Mouse (Mus musculus): ENCODE data around the gene Gm2115. TPM values are rescaled to one million over a fixed set of nuclear protein-coding genes. Genes with fewer than 3 reads are reported as not detected.

Gene Gm2115
- polyA plus RNA-seq, 1 experiment from 2014 or later = 0.04 TPM

- no peak overlapping the region for H3K4me2 ChIP-seq (ENCODE audit: low read depth, low read length)
- no peak overlapping the region for H3K27ac ChIP-seq (replicated peaks; ENCODE audit: low read depth, low read length)
- H3K36me3 ChIP-seq (replicated peaks; ENCODE audit: control insufficient read depth, insufficient read depth, low read depth, low read length) = no peaks in the 10 kb centered on the region
- H3K4me1 ChIP-seq (ENCODE audit: control insufficient read depth, insufficient read depth, low read length) = no peaks in the 10 kb centered on the region
- no peak overlapping the region for H3K9ac ChIP-seq (replicated peaks; ENCODE audit: low read length)
- WGBS = 90% methylated on average over 5 of the region's 5 CpGs
- no peaks in the 10 kb centered on the region for H3K9me3 ChIP-seq (replicated peaks; ENCODE audit: control insufficient read depth, low read length)
- ATAC-seq (replicated peaks; ENCODE audit: insufficient number of reproducible peaks, low FRiP score, low TSS enrichment, low read depth) (no peak), DNase-seq (ENCODE audit: low spot score) (no peak)
- H3K27me3 ChIP-seq (ENCODE audit: control insufficient read depth, insufficient read depth, low read length) = no peaks in the 10 kb centered on the region
- H3K4me3 ChIP-seq (ENCODE audit: low read depth, low read length) = no peak overlapping the region
Measured at GRCm38 (mm10) chr7:84587101-84587783, 58.5 kb downstream of the Gm2115 start.

- ATAC-seq (replicated peaks; ENCODE audit: insufficient number of reproducible peaks, low FRiP score, low TSS enrichment, low read depth) = no peak
- H3K36me3 ChIP-seq (replicated peaks; ENCODE audit: control insufficient read depth, insufficient read depth, low read depth, low read length) = no peaks in the 10 kb centered on the region
Measured at GRCm38 (mm10) chr7:84590622-84591021, 61.9 kb downstream of the Gm2115 start.

GRCm38 (mm10) chr7:84591347-84591746, 62.6 kb downstream of the Gm2115 start:
- ATAC-seq (replicated peaks; ENCODE audit: insufficient number of reproducible peaks, low FRiP score, low TSS enrichment, low read depth) = no peak
- no peak overlapping the region for H3K27ac ChIP-seq (replicated peaks; ENCODE audit: low read depth, low read length)

More at GRCm38 (mm10) chr7:84590622-84591021, 61.9 kb downstream of the Gm2115 start:
- no peaks in the 10 kb centered on the region for H3K4me1 ChIP-seq (ENCODE audit: control insufficient read depth, insufficient read depth, low read length)
- H3K27me3 ChIP-seq (ENCODE audit: control insufficient read depth, insufficient read depth, low read length) = no peaks in the 10 kb centered on the region
- H3K4me2 ChIP-seq (ENCODE audit: low read depth, low read length) = no peak overlapping the region
- no peak overlapping the region for H3K4me3 ChIP-seq (ENCODE audit: low read depth, low read length)
- no peak overlapping the region for H3K27ac ChIP-seq (replicated peaks; ENCODE audit: low read depth, low read length)
- 83% methylated on average over 2 of the region's 2 CpGs for WGBS
- H3K9ac ChIP-seq (replicated peaks; ENCODE audit: low read length) = no peak overlapping the region
- DNase-seq (ENCODE audit: low spot score) = no peak
- no peaks in the 10 kb centered on the region for H3K9me3 ChIP-seq (replicated peaks; ENCODE audit: control insufficient read depth, low read length)

GRCm38 (mm10) chr7:84594087-84594916, 65.5 kb downstream of the Gm2115 start:
- DNase-seq (ENCODE audit: low spot score) = peak; percentile 79
- WGBS = 45% methylated on average over 8 of the region's 8 CpGs
- Histone ChIP-seq H3K4me1 (ENCODE audit: control insufficient read depth, insufficient read depth, low read length) (no peaks in the 10 kb centered on the region), H3K9me3 (replicated peaks; ENCODE audit: control insufficient read depth, low read length) (no peaks in the 10 kb centered on the region), H3K4me3 (ENCODE audit: low read depth, low read length) (no peak overlapping the region), H3K36me3 (replicated peaks; ENCODE audit: control insufficient read depth, insufficient read depth, low read depth, low read length) (no peaks in the 10 kb centered on the region), H3K4me2 (ENCODE audit: low read depth, low read length) (no peak overlapping the region), H3K9ac (replicated peaks; ENCODE audit: low read length) (0 out of 2 replicates have a peak overlapping the region, but pooled peaks have one; percentile 13), H3K27ac (replicated peaks; ENCODE audit: low read depth, low read length) (no peak overlapping the region), H3K27me3 (ENCODE audit: control insufficient read depth, insufficient read depth, low read length) (no peaks in the 10 kb centered on the region)
- peak; percentile 68 for ATAC-seq (replicated peaks; ENCODE audit: insufficient number of reproducible peaks, low FRiP score, low TSS enrichment, low read depth)

More at GRCm38 (mm10) chr7:84591347-84591746, 62.6 kb downstream of the Gm2115 start:
- 88% methylated on average over 3 of the region's 3 CpGs for WGBS
- Histone ChIP-seq H3K9me3 (replicated peaks; ENCODE audit: control insufficient read depth, low read length) (no peaks in the 10 kb centered on the region), H3K4me3 (ENCODE audit: low read depth, low read length) (no peak overlapping the region), H3K36me3 (replicated peaks; ENCODE audit: control insufficient read depth, insufficient read depth, low read depth, low read length) (no peaks in the 10 kb centered on the region), H3K9ac (replicated peaks; ENCODE audit: low read length) (no peak overlapping the region), H3K27me3 (ENCODE audit: control insufficient read depth, insufficient read depth, low read length) (no peaks in the 10 kb centered on the region), H3K4me1 (ENCODE audit: control insufficient read depth, insufficient read depth, low read length) (no peaks in the 10 kb centered on the region), H3K4me2 (ENCODE audit: low read depth, low read length) (no peak overlapping the region)
- no peak for DNase-seq (ENCODE audit: low spot score)

GRCm38 (mm10) chr7:84594917-84595303, 66.2 kb downstream of the Gm2115 start:
- no peak overlapping the region for H3K4me3 ChIP-seq (ENCODE audit: low read depth, low read length)
- no peaks in the 10 kb centered on the region for H3K4me1 ChIP-seq (ENCODE audit: control insufficient read depth, insufficient read depth, low read length)
- H3K4me2 ChIP-seq (ENCODE audit: low read depth, low read length) = no peak overlapping the region
- ATAC-seq (replicated peaks; ENCODE audit: insufficient number of reproducible peaks, low FRiP score, low TSS enrichment, low read depth) = no peak
- no peaks in the 10 kb centered on the region for H3K9me3 ChIP-seq (replicated peaks; ENCODE audit: control insufficient read depth, low read length)
- H3K9ac ChIP-seq (replicated peaks; ENCODE audit: low read length) = 0 out of 2 replicates have a peak overlapping the region, but pooled peaks have one; percentile 13
- no peak for DNase-seq (ENCODE audit: low spot score)
- H3K27ac ChIP-seq (replicated peaks; ENCODE audit: low read depth, low read length) = no peak overlapping the region
- no peaks in the 10 kb centered on the region for H3K27me3 ChIP-seq (ENCODE audit: control insufficient read depth, insufficient read depth, low read length)
- H3K36me3 ChIP-seq (replicated peaks; ENCODE audit: control insufficient read depth, insufficient read depth, low read depth, low read length) = no peaks in the 10 kb centered on the region

- no peak overlapping the region for H3K4me2 ChIP-seq (ENCODE audit: low read depth, low read length)
- no peaks in the 10 kb centered on the region for H3K27me3 ChIP-seq (ENCODE audit: control insufficient read depth, insufficient read depth, low read length)
- H3K36me3 ChIP-seq (replicated peaks; ENCODE audit: control insufficient read depth, insufficient read depth, low read depth, low read length) = no peaks in the 10 kb centered on the region
- ATAC-seq (replicated peaks; ENCODE audit: insufficient number of reproducible peaks, low FRiP score, low TSS enrichment, low read depth) (no peak), DNase-seq (ENCODE audit: low spot score) (no peak)
- H3K9me3 ChIP-seq (replicated peaks; ENCODE audit: control insufficient read depth, low read length) = no peaks in the 10 kb centered on the region
- no peak overlapping the region for H3K9ac ChIP-seq (replicated peaks; ENCODE audit: low read length)
- 83% methylated on average over 3 of the region's 3 CpGs for WGBS
- H3K27ac ChIP-seq (replicated peaks; ENCODE audit: low read depth, low read length) = no peak overlapping the region
- H3K4me3 ChIP-seq (ENCODE audit: low read depth, low read length) = no peak overlapping the region
- no peaks in the 10 kb centered on the region for H3K4me1 ChIP-seq (ENCODE audit: control insufficient read depth, insufficient read depth, low read length)
Measured at GRCm38 (mm10) chr7:84596002-84596401, 67.2 kb downstream of the Gm2115 start.

GRCm38 (mm10) chr7:84596633-84597032, 67.9 kb downstream of the Gm2115 start:
- H3K27me3 ChIP-seq (ENCODE audit: control insufficient read depth, insufficient read depth, low read length) = no peaks in the 10 kb centered on the region
- H3K9ac ChIP-seq (replicated peaks; ENCODE audit: low read length) = no peak overlapping the region
- no peaks in the 10 kb centered on the region for H3K36me3 ChIP-seq (replicated peaks; ENCODE audit: control insufficient read depth, insufficient read depth, low read depth, low read length)
- WGBS = 89% methylated on average over 3 of the region's 3 CpGs
- no peaks in the 10 kb centered on the region for H3K4me1 ChIP-seq (ENCODE audit: control insufficient read depth, insufficient read depth, low read length)
- no peak overlapping the region for H3K27ac ChIP-seq (replicated peaks; ENCODE audit: low read depth, low read length)
- ATAC-seq (replicated peaks; ENCODE audit: insufficient number of reproducible peaks, low FRiP score, low TSS enrichment, low read depth) (no peak), DNase-seq (ENCODE audit: low spot score) (no peak)
- H3K9me3 ChIP-seq (replicated peaks; ENCODE audit: control insufficient read depth, low read length) = no peaks in the 10 kb centered on the region
- H3K4me3 ChIP-seq (ENCODE audit: low read depth, low read length) = no peak overlapping the region
- no peak overlapping the region for H3K4me2 ChIP-seq (ENCODE audit: low read depth, low read length)

- DNase-seq (ENCODE audit: low spot score) = no peak
- H3K27me3 ChIP-seq (ENCODE audit: control insufficient read depth, insufficient read depth, low read length) = no peaks in the 10 kb centered on the region
Measured at GRCm38 (mm10) chr7:84600631-84601030, 71.9 kb downstream of the Gm2115 start.

More at GRCm38 (mm10) chr7:84600631-84601030, 71.9 kb downstream of the Gm2115 start:
- Histone ChIP-seq H3K9ac (replicated peaks; ENCODE audit: low read length) (no peak overlapping the region), H3K4me3 (ENCODE audit: low read depth, low read length) (no peak overlapping the region), H3K4me1 (ENCODE audit: control insufficient read depth, insufficient read depth, low read length) (no peaks in the 10 kb centered on the region; the same call in 1 of the 2 replicates), H3K4me2 (ENCODE audit: low read depth, low read length) (no peak overlapping the region), H3K27ac (replicated peaks; ENCODE audit: low read depth, low read length) (no peak overlapping the region), H3K36me3 (replicated peaks; ENCODE audit: control insufficient read depth, insufficient read depth, low read depth, low read length) (no peaks in the 10 kb centered on the region), H3K9me3 (replicated peaks; ENCODE audit: control insufficient read depth, low read length) (no peaks in the 10 kb centered on the region)
- 81% methylated on average over 2 of the region's 2 CpGs for WGBS
- no peak for ATAC-seq (replicated peaks; ENCODE audit: insufficient number of reproducible peaks, low FRiP score, low TSS enrichment, low read depth)

Data from embryonic facial prominence, embryonic 11.5 days (tissue).